Mouse (Mus musculus): ENCODE data around the gene Zfp280b.

The Zfp280b gene

DNA sequence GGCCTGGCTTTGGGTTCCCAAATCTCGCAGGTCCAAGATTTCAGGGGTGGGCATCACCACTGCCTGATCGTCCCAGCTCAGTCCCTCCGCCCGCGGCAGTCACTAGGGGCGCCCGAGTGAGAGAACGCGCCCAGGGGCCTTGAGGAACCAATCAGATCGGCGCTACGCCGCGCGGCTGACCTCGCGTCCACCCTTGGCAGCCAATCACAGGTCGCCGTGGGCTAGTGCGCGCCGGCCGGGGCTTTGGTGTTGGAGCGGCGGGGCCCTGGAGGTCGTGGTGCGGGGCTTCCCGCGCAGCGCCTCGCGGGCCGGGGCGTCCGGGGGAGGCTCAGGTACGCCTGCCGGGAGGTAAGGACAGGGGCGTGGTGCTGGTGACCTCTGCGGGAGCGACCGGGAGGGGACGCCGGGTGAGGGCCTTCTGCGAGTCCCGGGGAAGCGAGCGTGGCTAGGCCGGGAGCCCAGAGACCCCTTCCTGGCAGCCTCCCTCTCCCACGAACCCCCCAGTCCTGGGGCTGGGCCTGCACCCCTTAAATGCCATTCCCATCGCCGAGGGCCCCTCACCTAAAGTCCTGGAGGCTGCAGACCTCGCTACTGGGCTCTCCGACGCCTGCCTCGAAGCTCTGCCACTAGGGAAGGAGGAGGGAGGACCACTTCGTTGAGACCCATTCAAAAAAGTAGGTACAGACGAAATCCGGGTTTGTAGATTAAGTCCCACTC is at the start of gene Zfp280b:
TSS of gene Zfp280b (plus strand) at position 249 of the 717 bp plus-strand sequence.
- DNase-seq: peak; percentile 93

DNA sequence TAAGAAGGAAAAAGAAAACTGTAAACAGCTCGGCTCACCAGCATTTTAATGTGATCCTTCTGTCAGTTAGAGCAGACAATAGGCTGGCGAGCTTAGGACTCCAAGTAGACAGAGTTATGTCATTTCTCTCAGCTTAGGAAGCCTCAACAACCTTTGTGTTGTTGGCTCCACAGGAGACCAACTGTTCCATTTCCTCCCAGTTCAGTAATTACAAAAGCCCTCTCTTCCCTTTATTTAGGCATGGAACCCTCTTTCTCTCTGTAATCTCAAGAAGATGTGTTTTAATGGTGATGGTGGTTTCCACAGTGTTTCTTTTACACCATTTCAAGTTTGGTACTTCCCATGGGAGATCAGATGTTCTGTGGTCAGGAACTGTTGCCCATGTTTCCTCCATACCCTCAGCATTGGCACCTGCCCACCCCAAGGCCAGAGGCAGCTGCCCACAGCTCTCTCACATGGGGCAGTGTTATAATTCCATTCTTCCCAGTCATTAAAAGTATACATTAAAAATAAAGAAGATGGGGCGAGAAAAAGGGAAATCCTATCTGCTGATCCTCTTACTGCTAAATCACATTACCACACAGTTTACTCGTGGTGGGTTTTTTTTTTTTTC is 41.9 kb upstream of the Zfp280b start:
- no peak for DNase-seq

DNA sequence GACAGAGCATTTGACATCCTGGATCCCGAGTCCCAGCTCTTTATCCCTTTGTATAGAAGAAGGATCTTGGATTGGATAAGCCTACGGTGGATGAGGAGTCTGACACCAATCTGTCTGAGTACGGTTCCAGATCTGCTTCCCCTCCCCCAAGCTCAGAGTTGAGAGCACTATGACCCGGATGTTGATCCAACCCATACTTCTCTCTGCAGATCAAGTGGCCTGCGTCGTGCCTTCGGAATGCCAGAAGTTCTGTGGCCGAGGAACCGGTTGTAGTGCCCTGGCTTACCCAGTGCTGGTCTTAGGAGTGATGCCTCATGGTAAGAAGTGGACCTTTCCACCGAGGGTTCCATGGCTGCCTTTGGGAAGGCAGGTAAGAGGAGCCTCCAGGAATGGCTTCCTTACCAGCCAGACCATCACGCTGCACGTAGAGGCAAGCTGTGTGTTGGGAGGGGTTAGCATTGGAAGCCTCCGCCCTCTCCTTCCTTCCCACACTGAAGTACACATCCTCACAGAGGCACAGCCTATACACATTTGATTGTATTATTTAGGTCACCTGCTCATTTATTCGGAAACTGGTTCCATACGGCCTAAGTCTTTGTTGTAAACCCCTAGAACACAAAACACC is 38.7 kb upstream of the Zfp280b start:
- no peak for DNase-seq

DNA sequence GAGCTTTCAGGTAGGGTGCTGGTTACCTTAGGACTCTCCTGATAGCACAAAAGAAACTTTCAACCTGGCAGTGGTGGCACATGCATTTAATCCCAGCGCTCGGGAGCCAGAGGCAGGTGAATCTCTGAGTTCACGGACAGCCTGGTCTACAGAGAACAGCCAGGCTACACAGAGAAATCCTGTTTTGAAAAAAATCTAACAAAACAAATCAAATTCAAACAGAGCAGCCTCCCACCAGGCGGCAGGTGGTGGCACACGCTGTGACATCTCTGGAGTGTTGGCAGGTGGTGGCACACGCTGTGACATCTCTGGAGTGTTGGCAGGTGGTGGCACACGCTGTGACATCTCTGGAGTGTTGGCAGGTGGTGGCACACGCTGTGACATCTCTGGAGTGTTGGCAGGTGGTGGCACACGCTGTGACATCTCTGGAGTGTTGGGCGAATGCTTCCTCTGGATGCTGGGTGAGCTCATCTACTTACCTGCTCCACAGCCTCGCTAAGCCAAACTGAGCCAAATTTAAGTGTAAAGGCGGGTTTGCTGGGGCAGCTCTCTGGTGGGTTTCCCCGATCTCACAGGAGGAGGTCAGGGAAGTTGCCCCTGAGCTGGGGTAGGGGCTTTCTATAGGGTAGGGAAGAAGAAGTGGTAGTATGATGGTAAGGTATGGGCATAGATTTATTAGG is 37.8 kb upstream of the Zfp280b start:
- DNase-seq: peak; percentile 54

DNA sequence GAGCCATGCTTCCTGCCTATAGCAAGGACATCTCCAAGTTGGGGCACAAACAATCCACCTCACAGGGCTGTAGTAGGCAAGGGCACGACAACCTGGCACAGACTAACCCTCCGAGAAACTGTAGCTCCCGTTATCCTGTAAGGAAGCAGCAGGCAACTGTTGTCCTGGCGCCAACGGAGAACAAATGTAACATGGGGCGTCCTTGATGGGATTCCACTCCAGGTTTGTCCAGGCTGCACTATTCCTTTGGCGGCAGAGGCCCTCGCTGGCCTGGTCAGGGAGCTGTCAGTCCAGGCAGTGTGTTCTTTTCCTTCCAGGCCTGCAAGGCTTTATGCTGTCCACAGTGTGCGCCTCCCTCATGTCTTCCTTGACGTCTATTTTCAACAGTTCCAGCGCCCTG is 37.0 kb upstream of the Zfp280b start:
- peak; percentile 45 for DNase-seq

DNA sequence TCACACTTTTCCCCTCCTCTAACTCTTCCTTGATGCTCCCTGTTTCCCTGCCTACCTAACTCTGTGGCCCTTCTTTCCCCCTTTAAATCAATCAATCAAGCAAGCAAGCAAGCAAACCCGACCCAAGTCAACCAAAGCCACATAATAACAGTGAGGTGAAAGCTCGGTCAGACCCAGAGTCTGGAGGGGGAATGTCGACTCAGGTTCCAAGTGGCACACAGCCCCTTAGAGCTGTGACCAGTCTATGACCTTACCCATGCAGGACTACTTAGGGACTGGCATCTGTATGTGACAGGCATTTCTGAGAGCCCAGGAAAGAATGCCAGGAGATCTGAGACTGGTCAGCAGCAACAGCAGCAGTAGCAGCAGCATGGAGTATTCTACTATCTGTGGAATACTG is 36.1 kb upstream of the Zfp280b start:
- DNase-seq: no peak

DNA sequence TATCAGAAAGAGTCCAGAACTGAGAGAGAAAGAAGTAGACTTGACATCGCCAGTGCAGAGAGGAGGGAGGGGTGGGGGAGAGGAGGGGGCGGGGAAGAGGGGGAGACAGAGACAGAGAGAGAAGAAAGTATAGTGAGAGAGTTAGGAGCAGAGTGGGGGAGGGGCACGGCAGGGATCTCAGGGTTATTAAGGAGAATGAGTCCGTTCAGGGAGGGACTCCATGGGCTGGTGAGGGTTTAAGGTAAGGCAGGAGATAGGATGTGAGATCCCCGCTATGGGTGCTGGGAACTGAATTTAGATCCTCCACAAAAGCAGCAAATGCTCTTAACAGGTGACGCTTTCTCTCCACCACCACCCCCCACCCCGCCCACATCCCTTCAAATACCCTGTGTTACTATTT is 31.3 kb upstream of the Zfp280b start:
- DNase-seq: no peak

DNA sequence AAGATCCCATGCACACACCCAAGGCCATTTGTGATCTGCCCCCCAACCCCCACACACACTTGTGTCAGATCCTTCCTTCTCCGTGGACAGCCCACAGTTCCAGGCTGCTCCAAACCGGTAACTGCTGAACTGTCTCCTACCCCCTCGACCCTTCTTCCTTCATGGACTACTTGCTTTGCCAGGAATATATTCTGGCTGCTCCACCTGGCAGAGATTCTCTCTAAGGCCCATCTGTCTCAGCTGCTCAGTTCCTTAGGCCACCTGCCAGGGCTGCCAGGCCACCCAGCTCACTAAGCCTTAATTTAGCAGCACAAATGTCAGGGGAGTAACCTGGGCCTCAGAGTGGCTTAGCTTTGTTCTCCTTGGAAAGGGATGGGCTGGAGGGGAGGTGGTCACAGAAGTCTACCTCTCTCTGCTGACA is 30.3 kb upstream of the Zfp280b start:
- peak; percentile 79 for DNase-seq

DNA sequence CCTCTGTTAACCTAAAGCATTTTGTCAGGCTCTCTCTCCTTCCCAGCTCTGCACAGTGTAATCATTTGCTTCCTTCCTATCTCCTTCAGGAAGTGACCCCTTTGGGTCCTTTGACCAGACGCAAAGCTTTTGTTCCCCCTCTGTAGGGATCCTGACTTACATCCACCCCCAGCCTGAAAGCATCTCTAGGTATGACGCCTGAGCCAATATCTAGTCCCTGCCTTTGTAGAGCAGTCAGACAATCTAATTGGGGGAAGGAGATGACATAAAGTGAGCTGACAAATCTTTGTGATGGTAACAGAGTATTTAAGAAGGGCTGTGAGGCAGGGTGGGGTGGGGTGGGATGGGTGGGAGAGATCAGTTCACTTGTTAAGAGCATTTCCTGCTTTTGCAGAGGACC is 29.8 kb upstream of the Zfp280b start:
- no peak for DNase-seq

DNA sequence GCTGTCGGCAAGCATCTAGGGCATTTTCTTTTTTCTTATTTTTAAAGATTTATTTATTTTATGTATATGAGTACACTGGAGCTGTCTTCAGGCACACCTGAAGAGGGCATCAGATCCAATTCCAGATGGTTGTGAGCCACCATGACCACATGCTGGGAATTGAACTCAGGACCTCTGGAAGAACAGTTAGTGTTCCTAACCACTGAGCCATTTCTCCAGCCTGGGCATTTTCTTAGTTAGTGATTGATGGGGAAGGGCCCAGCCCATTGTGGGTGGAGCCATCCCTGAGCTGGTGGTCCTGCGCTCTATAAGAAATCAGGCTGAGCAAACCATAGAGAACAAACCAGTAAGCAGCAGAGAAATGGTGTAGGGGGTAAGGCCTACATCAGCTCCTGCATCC is 29.2 kb upstream of the Zfp280b start:
- no peak for DNase-seq

DNA sequence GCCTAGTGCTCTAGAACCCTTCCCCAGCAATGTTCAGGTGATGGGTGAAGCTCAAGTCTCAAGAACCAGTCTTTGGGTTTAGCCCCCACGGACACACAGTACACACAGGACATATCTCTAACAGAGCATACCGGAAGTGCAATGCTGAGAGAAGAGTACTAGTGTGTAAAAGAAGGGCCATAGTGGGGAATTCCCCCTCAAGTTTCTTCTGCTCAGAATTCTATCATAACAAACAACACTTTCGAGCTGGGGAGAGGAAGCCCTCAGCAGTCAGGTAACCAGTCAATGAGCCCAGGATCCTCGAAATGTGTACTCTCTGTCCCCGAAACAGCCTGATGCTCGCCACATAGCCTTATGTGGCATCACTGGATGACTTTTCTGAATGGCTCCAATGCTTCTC is 26.1 kb upstream of the Zfp280b start:
- DNase-seq: no peak

DNA sequence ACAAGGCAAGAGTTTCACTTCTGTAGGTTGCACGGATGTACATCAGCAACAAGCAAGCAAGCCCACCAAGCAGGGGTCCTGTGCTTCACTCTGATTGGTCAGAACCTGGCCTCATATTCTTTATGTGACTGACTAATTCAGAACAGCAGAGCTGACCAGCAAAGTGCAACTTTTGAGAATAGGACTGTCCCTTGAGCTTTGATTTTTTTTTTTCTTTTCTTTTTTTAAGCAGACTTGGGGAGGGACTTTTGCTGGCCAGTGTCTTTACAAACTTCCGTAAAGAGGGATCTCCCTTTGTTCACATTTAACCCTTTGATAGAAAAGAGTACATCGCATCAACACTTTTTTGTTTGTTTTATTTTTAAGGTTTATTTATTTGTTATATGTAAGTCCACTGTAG is 22.6 kb upstream of the Zfp280b start:
- no peak for DNase-seq

DNA sequence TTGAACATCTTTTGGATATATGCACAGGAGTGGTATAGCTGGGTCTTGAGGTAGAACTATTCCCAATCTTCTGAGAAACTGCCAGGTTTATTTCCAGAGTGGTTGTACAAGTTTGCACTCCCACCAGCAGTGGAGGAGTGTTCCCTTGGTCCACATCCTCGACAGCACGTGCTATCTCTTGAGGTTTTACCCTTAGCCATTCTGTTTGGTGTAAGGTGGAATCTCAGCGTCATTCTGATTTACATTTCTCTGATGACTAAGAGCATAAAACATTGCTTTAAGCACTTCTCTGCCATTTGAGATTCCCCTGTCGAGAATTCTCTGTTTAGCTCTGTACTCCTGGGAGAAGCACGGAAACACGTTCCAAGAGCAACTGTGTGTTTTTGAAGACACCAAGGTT is 19.5 kb upstream of the Zfp280b start:
- no peak for DNase-seq

DNA sequence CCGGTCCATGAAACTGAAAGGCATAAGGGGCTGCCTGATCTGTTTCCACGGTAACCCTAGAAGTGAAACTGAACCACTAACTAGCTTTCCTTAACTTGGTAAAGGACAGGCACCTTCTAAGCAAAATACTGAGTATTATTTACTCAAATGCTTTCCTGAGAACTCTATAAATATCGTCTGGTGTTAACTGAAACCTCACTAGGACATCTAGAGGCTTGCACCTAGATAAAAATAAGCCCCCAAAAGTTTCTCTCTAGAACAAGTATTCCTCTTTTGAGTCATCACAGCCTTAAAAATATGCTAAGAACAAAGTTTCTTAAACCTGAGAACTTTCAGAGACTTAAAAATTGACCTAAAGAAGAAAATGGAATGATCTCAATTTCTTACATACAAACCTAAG is 15.6 kb upstream of the Zfp280b start:
- no peak for DNase-seq

DNA sequence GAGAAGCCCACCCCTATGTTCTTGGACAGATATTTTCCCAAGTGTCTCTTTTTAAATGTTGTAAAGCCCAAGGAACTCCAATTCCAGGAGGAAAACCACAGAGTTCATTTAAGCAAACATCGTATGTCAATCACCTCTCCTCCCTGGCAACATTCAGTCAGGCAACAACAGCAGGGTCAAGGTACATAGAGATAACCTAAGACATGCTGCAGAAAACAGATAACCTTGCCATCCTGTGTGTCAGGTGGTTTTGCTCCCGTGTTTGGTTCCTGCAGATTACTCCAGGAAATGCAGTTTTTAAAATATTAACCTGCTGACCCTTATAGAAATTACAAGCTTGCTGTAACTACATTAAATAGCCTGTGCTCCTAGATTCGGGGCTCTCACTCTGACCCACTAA is 10.7 kb upstream of the Zfp280b start:
- no peak for DNase-seq

DNA sequence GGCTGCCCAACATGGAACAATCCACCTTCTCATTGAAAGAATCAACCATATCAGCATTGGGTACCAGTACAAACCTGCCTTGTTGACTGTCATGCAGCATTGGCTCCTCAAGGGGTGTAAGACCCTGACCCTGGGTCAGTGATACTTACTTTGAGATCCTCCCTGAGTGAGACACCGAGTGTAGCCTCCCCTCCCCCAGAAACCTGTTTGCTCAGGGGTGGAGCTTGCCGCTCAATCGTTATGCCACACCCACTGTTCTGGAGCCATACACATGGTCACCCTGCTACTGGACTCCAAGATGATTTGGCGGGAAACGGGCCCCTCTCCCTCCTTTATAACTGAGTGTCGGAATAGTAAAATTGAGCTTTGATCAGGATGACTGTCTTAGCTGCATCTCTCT is 8.5 kb upstream of the Zfp280b start:
- DNase-seq: no peak

DNA sequence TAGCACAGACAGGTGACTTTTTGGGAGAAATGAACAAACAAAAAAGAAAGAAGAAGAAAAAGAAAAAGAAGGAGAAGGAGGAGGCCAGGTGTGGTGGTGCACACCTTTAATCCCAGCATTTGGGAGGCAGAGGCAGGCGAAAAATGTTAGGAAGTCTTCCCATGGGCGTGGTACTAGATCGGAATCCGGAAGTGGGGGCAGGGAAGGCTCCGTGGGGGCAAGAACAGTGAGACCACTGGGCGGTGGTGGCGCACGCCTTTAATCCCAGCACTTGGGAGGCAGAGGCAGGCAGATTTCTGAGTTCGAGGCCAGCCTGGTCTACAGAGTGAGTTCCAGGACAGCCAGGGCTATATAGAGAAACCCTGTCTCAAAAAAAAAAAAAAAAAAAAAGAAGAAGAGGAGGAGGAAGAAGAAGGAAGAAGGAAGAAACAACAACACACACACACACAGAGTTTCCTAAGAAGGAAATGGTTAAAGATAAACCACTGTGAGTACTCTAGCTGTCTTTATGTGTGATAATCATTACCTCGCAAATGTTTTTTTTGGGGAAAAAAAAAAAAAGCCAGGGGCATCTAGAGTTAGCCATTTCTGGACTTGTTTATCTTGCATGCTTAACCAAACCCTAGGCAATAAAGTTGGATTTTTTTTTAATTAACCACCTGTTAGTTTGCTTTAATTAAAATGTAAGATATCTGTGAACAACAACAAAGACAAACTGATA is 6.8 kb upstream of the Zfp280b start:
- no peak for DNase-seq

DNA sequence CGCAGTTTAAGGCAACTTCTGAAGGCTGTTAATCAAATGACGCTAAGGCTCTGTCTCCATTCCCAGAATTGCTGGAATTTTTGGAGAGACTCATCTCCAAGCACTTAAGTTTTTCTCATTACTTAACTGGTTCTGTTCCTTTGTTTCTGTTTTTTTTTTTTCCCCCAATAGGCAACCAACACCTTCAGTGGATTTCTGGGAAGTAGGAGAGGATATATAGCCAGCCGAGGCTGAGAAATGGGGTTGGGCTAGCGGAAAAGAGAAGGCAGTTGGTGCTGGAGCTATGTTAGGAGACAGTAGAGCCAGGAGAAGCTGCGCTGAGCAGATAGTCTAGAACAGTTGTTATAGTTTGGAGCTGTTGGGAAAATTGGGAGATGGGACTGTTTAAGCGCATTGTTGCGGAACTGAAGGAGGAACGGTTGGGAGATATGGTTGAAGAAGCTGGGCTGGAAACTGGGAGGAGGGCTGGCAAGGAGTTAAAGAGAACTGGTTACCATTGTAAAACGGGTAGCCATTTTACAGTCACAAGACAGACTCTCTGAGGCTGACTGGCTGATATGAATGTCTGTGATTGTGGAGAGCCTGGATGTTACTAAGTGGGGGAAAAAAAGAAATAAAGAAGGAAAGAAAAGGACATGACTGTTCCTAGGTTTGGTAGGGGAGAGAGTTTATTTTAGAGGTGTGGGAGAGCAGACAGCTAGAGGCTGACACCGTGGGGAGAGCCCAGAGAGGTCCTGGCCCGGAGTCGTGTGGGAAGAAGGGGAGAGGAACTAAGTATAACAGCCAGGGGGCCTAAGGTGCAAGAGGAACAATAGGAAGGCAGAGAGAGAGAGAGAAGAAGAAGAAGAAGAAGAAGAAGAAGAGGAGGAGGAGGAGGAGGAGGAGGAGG is 5.1 kb upstream of the Zfp280b start:
- DNase-seq: no peak

DNA sequence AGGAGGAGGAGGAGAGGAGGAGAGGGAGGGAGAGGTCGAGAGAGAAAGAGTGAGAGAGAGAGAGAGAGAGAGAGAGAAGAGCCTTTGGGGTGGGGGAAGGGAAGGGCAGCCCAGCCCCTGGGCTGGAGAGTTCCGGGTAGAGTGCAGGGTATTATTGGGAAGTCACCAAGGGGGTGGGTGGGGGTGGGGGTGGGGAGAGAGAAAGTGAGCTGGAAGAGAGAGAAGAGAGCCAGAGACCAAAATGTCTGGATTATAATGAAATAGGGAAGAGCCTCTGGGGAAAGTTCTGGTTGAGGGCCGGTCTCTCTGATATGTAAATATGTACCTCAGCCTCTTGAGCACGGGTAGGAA is 4.5 kb upstream of the Zfp280b start:
- no peak for DNase-seq

DNA sequence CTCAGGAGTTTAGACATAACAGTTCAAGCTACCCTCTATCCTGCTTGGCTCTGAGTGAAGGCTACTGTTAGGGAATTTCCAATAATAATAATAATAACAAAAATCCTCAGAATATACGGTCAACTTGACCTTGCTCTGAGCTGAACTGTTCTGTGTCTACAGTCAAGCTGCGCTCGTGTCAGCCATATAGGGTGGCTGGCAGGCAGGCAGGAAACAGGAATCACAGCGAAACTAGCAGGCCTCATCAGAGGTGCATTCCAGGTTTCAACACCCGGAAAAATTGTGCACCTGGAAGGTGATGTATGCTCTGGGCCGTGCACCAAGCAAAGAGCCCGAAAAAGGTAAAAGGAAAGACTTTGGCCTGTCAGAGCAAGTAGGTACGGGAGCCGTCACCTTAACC is 4.1 kb upstream of the Zfp280b start:
- no peak for DNase-seq

DNA sequence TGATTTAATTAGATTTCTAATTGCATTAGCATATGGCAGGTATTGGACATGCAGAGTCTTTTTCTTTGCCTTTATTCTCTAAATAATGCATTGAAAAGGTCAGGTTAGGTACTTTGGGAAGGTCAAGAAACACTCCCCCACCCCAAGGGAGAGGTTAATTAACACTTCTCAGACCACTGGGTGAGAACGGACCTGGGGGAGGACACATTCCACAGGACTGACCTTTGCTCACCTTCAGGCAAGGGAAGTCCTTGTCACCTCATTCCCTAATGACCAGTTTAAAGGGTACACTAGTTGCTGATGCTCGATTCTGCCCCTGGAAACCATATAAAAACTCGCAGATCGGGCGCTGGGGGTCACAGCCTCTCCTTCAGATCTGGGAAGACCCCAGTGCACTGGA is 3.2 kb upstream of the Zfp280b start:
- no peak for DNase-seq

DNA sequence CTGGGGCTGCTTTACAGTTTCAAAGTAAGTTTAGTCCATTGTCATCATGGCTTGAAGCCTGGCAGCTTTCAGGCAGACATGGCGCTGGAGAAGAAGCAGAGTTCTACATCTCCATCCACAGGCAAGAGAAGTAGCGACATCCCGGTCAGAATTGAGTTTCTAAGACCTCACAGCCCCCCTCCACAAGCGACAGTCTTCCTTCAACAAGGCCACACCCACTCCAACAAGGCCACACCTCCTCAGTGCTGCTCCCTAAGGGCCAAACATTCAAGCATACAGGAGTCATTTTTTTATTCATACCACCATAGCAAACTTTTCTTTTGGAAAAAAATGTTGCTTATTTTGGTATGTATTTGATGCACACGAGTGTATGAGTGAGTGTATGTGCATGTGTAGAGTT is 2.0 kb upstream of the Zfp280b start:
- no peak for DNase-seq
